Mouse (Mus musculus) activated CD4-positive, CD25-positive, alpha-beta regulatory T cell, adult 4 months (primary cell): ENCODE results near the gene Tmem26. TPM values are rescaled to one million over a fixed set of nuclear protein-coding genes. Genes with fewer than 3 reads are reported as not detected.
"Not testable (repeated sequence)": the region's sequence is repeated elsewhere in the genome, so short reads cannot be mapped to it uniquely, and the experiment has no call there.

Source experiments
- ATAC-seq: one replicate; pipeline ENCODE4 v1.8.0; 2017
- polyA plus RNA-seq, 2 experiments: library from polyadenylated mRNA; unstranded; fragments of 100-300 nt; shearing (Covaris generic); gene quantifications; one replicate each; pipeline ENCODE4 v1.2.1; 2017

Gene Tmem26
- polyA plus RNA-seq, result not detected

- ATAC-seq, result no peak
Observed at GRCm38 (mm10) chr10:68723568-68724360, at the start of gene Tmem26. Gene Tmem26, plus strand, starts transcription at chr10:68723646.

GRCm38 (mm10) chr10:68678678-68679077 lies 44.8 kb upstream of the Tmem26 start:
- ATAC-seq, result no peak

GRCm38 (mm10) chr10:68681233-68681632 lies 42.2 kb upstream of the Tmem26 start:
- ATAC-seq, result no peak

- ATAC-seq, result no peak
Observed at GRCm38 (mm10) chr10:68685510-68685909, 37.9 kb upstream of the Tmem26 start.

- ATAC-seq, result no peak
Observed at GRCm38 (mm10) chr10:68691116-68691515, 32.3 kb upstream of the Tmem26 start.

GRCm38 (mm10) chr10:68692401-68692800 lies 31.0 kb upstream of the Tmem26 start:
- no peak for ATAC-seq

GRCm38 (mm10) chr10:68695760-68696336 lies 27.6 kb upstream of the Tmem26 start:
- no peak for ATAC-seq

- ATAC-seq, result no peak
Observed at GRCm38 (mm10) chr10:68704268-68704667, 19.2 kb upstream of the Tmem26 start.

GRCm38 (mm10) chr10:68705471-68706036 lies 17.9 kb upstream of the Tmem26 start:
- ATAC-seq, result no peak

GRCm38 (mm10) chr10:68707014-68707852 lies 16.2 kb upstream of the Tmem26 start:
- ATAC-seq, result no peak

GRCm38 (mm10) chr10:68712926-68713325 lies 10.5 kb upstream of the Tmem26 start:
- no peak for ATAC-seq

- ATAC-seq, result no peak
Observed at GRCm38 (mm10) chr10:68714302-68714701, 9.1 kb upstream of the Tmem26 start.

GRCm38 (mm10) chr10:68715396-68715795 lies 8.1 kb upstream of the Tmem26 start:
- ATAC-seq, result no peak

GRCm38 (mm10) chr10:68718375-68718774 lies 5.1 kb upstream of the Tmem26 start:
- ATAC-seq, result no peak

- ATAC-seq, result no peak
Observed at GRCm38 (mm10) chr10:68720887-68721400, 2.5 kb upstream of the Tmem26 start.

- no peak for ATAC-seq
Observed at GRCm38 (mm10) chr10:68723015-68723414, 431 bp upstream of the Tmem26 start.

GRCm38 (mm10) chr10:68724361-68724720 lies 895 bp downstream of the Tmem26 start:
- ATAC-seq, result peak; percentile 73

GRCm38 (mm10) chr10:68727464-68727863 lies 4.0 kb downstream of the Tmem26 start:
- no peak for ATAC-seq

GRCm38 (mm10) chr10:68735621-68736020 lies 12.2 kb downstream of the Tmem26 start:
- no peak for ATAC-seq

- ATAC-seq, result no peak
Observed at GRCm38 (mm10) chr10:68737391-68737790, 13.9 kb downstream of the Tmem26 start.

- ATAC-seq, result not testable (repeated sequence)
Observed at GRCm38 (mm10) chr10:68738981-68739380, 15.5 kb downstream of the Tmem26 start.

GRCm38 (mm10) chr10:68740251-68740650 lies 16.8 kb downstream of the Tmem26 start:
- ATAC-seq, result no peak

GRCm38 (mm10) chr10:68750921-68751320 lies 27.5 kb downstream of the Tmem26 start:
- no peak for ATAC-seq
